9 mouse cellular contexts compared by ENCODE assay signal in the genomic region with DNA sequence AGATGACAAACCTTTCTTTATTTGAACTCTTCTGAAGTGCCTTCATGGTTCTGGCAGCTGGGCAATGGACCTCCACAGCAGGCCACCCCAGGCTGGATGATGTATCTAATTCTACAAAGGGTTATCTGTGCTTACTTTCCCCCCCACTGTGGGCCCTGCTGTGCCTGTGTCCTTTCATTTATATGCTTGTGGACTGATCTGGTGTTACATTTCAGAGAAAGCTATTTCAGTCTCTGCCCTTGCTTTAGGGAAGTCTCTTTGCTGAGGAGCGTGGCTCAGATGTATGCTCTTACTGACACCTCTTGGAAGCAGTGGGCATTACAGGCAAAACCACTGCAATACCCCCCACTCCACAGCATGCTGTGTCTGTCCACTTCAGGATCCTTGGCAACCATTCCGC. TPM values are rescaled to one million over a fixed set of nuclear protein-coding genes. Genes with fewer than 3 reads are reported as not detected.
DNase-seq lines count a peak whose midpoint lies in the region; ATAC-seq and TF ChIP-seq lines count a peak whose summit lies in the region.
"Had no signal": no experiment of that assay in that cellular context is flagged by ENCODE, and none has a peak within 500 bp of the region (broad histone marks: within the 10 kb centered on the region; RNA-seq: fewer than 3 reads in every experiment).

No protein-coding gene starts in this region.

- H3K4me2 ChIP-seq in kidney, embryonic 16.5 days (replicated peaks; ENCODE audit: low read depth, low read length): no peak overlapping the region
- H3K4me2 ChIP-seq in forebrain, postnatal 0 days (ENCODE audit: low read depth): no peak overlapping the region
- no peak overlapping the region for H3K4me2 ChIP-seq in hindbrain, postnatal 0 days (ENCODE audit: low read depth, low read length)
- no peak overlapping the region for H3K4me2 ChIP-seq in liver, embryonic 14.5 days (ENCODE audit: low read depth)

- TF ChIP-seq CTCF in kidney, adult 2 months (conservative IDR thresholded peaks at IDR 0.05; ENCODE audit: insufficient read depth, insufficient read length, low read depth, low read length): peak; percentile 74
- peak; percentile 56 for TF ChIP-seq CTCF in forebrain, postnatal 0 days (IDR thresholded peaks at IDR 0.05; ENCODE audit: low read depth)
- peak; percentile 51 for TF ChIP-seq CTCF in hindbrain, postnatal 0 days (IDR thresholded peaks at IDR 0.05; ENCODE audit: low read depth)
- TF ChIP-seq CTCF in liver, embryonic 14.5 days (IDR thresholded peaks at IDR 0.05; ENCODE audit: low read depth): peak; percentile 66

- no peaks in the 10 kb centered on the region for H3K9me3 ChIP-seq in kidney, embryonic 16.5 days (ENCODE audit: low read length)
- no peaks in the 10 kb centered on the region for H3K9me3 ChIP-seq in forebrain, postnatal 0 days (ENCODE audit: low read length)
- H3K9me3 ChIP-seq in hindbrain, postnatal 0 days (ENCODE audit: low read length): no peaks in the 10 kb centered on the region
- no peaks in the 10 kb centered on the region for H3K9me3 ChIP-seq in liver, embryonic 14.5 days (ENCODE audit: control insufficient read depth, low read length)

- no peak overlapping the region for H3K9ac ChIP-seq in kidney, embryonic 16.5 days (replicated peaks; ENCODE audit: low read length)
- H3K9ac ChIP-seq in forebrain, postnatal 0 days: no peak overlapping the region
- H3K9ac ChIP-seq in hindbrain, postnatal 0 days (replicated peaks; ENCODE audit: low read length): no peak overlapping the region
- no peak overlapping the region for H3K9ac ChIP-seq in liver, embryonic 14.5 days (replicated peaks)

- no peak overlapping the region for H3K4me3 ChIP-seq in kidney, adult 2 months (ENCODE audit: insufficient read depth, low read depth, low read length)
- no peak overlapping the region for H3K4me3 ChIP-seq in kidney, embryonic 16.5 days (ENCODE audit: low read length)
- no peak overlapping the region for H3K4me3 ChIP-seq in forebrain, postnatal 0 days (ENCODE audit: low read depth, low read length)
- no peak overlapping the region for H3K4me3 ChIP-seq in hindbrain, postnatal 0 days (ENCODE audit: low read length)
- no peak overlapping the region for H3K4me3 ChIP-seq in liver, embryonic 14.5 days (ENCODE audit: insufficient read depth in 1 of 2, low read depth in 2 of 2, low read length in 2 of 2)
- H3K4me3 ChIP-seq: erythroblast, embryonic 14.5 days had no signal

- TF ChIP-seq POLR2A in kidney, adult 2 months (IDR thresholded peaks at IDR 0.05; ENCODE audit: low read depth, low read length): no peak

- no peak for TF ChIP-seq EP300 in liver, embryonic 14.5 days (IDR thresholded peaks at IDR 0.05; ENCODE audit: low read depth)

- no peaks in the 10 kb centered on the region for H3K36me3 ChIP-seq in kidney, adult 2 months (ENCODE audit: control insufficient read depth, insufficient read depth, low read length)
- no peaks in the 10 kb centered on the region for H3K36me3 ChIP-seq in kidney, embryonic 16.5 days (ENCODE audit: insufficient read depth, low read length)
- no peaks in the 10 kb centered on the region for H3K36me3 ChIP-seq in forebrain, postnatal 0 days (ENCODE audit: insufficient read depth)
- no peaks in the 10 kb centered on the region for H3K36me3 ChIP-seq in hindbrain, postnatal 0 days (ENCODE audit: insufficient read depth, low read length)
- H3K36me3 ChIP-seq in liver, embryonic 14.5 days (replicated peaks; ENCODE audit: control insufficient read depth, insufficient read depth, low read depth): no peaks in the 10 kb centered on the region

- H3K27ac ChIP-seq in kidney, adult 2 months (ENCODE audit: insufficient read depth, low read depth, low read length): no peak overlapping the region
- H3K27ac ChIP-seq in kidney, embryonic 16.5 days (ENCODE audit: low read length): no peak overlapping the region
- H3K27ac ChIP-seq in forebrain, postnatal 0 days (ENCODE audit: low read depth, low read length): no peak overlapping the region
- H3K27ac ChIP-seq in hindbrain, postnatal 0 days: no peak overlapping the region
- H3K27ac ChIP-seq in liver, embryonic 14.5 days: no peak overlapping the region

- peak; percentile 35 for DNase-seq in kidney, adult 2 months
- DNase-seq in NIH3T3 (ENCODE audit: low read depth): peak; percentile 73
- peak; percentile 14 for DNase-seq in forebrain, postnatal 0 days
- DNase-seq in hindbrain, postnatal 0 days (ENCODE audit: low spot score): peak; percentile 51
- peak in 2 of 3 experiments; percentile 3 to 13 for DNase-seq in liver, embryonic 14.5 days (ENCODE audit: low read depth in 3 of 3, low spot score in 3 of 3)
- DNase-seq in right cerebral cortex, postnatal 4 days: peak; percentile 23
- DNase-seq in cerebellum, postnatal 4 days (ENCODE audit: low spot score in 2 of 2): no peak

- no peaks in the 10 kb centered on the region for H3K27me3 ChIP-seq in kidney, adult 2 months (replicated peaks; ENCODE audit: control insufficient read depth, insufficient read depth, low read length)
- no peaks in the 10 kb centered on the region for H3K27me3 ChIP-seq in kidney, embryonic 16.5 days (ENCODE audit: insufficient read depth, low read length)
- no peaks in the 10 kb centered on the region for H3K27me3 ChIP-seq in forebrain, postnatal 0 days (ENCODE audit: insufficient read depth, low read length)
- no peaks in the 10 kb centered on the region for H3K27me3 ChIP-seq in hindbrain, postnatal 0 days (ENCODE audit: insufficient read depth, low read length)
- H3K27me3 ChIP-seq in liver, embryonic 14.5 days (ENCODE audit: control insufficient read depth, insufficient read depth, low read length): no peaks in the 10 kb centered on the region

- ATAC-seq in kidney, embryonic 16.5 days (ENCODE audit: low FRiP score, low TSS enrichment): no peak
- peak; percentile 59 for ATAC-seq in forebrain, postnatal 0 days
- peak; percentile 80 for ATAC-seq in hindbrain, postnatal 0 days
- ATAC-seq in liver, embryonic 14.5 days (ENCODE audit: insufficient read depth): peak; percentile 48; the same call in 1 of the 2 replicates

- 56% methylated on average over 2 of the region's 2 CpGs for WGBS in kidney, adult 2 months
- WGBS in kidney, embryonic 16.5 days: 56% methylated on average over 2 of the region's 2 CpGs
- 47% methylated on average over 2 of the region's 2 CpGs for WGBS in forebrain, postnatal 0 days
- WGBS in hindbrain, postnatal 0 days: 26% methylated on average over 2 of the region's 2 CpGs
- whole genome bisulfite sequencing in liver, embryonic 14.5 days (ENCODE audit: insufficient replicate concordance): 23% methylated on average over 2 of the region's 2 CpGs

- H3K4me1 ChIP-seq in kidney, adult 2 months (ENCODE audit: control insufficient read depth, insufficient read depth, low read length): no peaks in the 10 kb centered on the region
- H3K4me1 ChIP-seq in kidney, embryonic 16.5 days (ENCODE audit: insufficient read depth, low read length): no peaks in the 10 kb centered on the region
- H3K4me1 ChIP-seq in forebrain, postnatal 0 days (ENCODE audit: insufficient read depth): 0 out of 2 replicates have a peak, but pooled peaks cover 4% of the 10 kb centered on the region
- H3K4me1 ChIP-seq in hindbrain, postnatal 0 days (ENCODE audit: insufficient read depth, low read length): no peaks in the 10 kb centered on the region
- no peaks in the 10 kb centered on the region for H3K4me1 ChIP-seq in liver, embryonic 14.5 days (replicated peaks; ENCODE audit: control insufficient read depth in 2 of 2, insufficient read depth in 2 of 2, low read length in 1 of 2)

RNA-seq across cellular contexts. Expression of a gene that starts 44.9 kb away (rescaled TPM):
- polyA plus RNA-seq in kidney, adult 2 months (2012; rRNA removed): 26.4 and 35.9 TPM in 2 replicates
- 231 and 245 TPM in 2 replicates for polyA plus RNA-seq in kidney, embryonic 16.5 days (2015; fragmentation: Nextera tagmentation; extraction: Ambion mirVana)
- total RNA-seq in forebrain, postnatal 0 days (2014; rRNA removed): 49.2 and 66.6 TPM in 2 replicates
- polyA plus RNA-seq in forebrain, postnatal 0 days (2015; fragmentation: Nextera tagmentation; extraction: Ambion mirVana): 46.7 and 60.7 TPM in 2 replicates
- total RNA-seq in hindbrain, postnatal 0 days (2014; rRNA removed): 56.2 and 61.0 TPM in 2 replicates
- 64.6 and 68.4 TPM in 2 replicates for polyA plus RNA-seq in hindbrain, postnatal 0 days (2015; fragmentation: Nextera tagmentation; extraction: Ambion mirVana)
- 23.9 and 32.5 TPM in 2 replicates for polyA plus RNA-seq in liver, embryonic 14.5 days (2012; rRNA removed)
- polyA plus RNA-seq in liver, embryonic 14.5 days (2014; fragmentation: Nextera tagmentation; extraction: Ambion mirVana): 94.5 and 118 TPM in 2 replicates

RNA-seq across cellular contexts. Expression of a gene that starts 45.1 kb away (rescaled TPM):
- polyA plus RNA-seq in kidney, adult 2 months (2012; rRNA removed): 4.9 and 5.2 TPM in 2 replicates
- polyA plus RNA-seq in kidney, embryonic 16.5 days (2015; fragmentation: Nextera tagmentation; extraction: Ambion mirVana): 15.5 and 20.6 TPM in 2 replicates
- total RNA-seq in forebrain, postnatal 0 days (2014; rRNA removed): 9.9 and 11.8 TPM in 2 replicates
- polyA plus RNA-seq in forebrain, postnatal 0 days (2015; fragmentation: Nextera tagmentation; extraction: Ambion mirVana): 18.4 and 19.2 TPM in 2 replicates
- 5.9 and 6.1 TPM in 2 replicates for total RNA-seq in hindbrain, postnatal 0 days (2014; rRNA removed)
- 17.2 and 17.9 TPM in 2 replicates for polyA plus RNA-seq in hindbrain, postnatal 0 days (2015; fragmentation: Nextera tagmentation; extraction: Ambion mirVana)
- polyA plus RNA-seq in liver, embryonic 14.5 days (2012; rRNA removed): 4.2 TPM in 2 replicates
- 4.0 and 5.2 TPM in 2 replicates for polyA plus RNA-seq in liver, embryonic 14.5 days (2014; fragmentation: Nextera tagmentation; extraction: Ambion mirVana)

Comparison
In these comparisons a context has a peak if more than half of its experiments do, and no peak if none do; other contexts are left out.
1. DNase-seq: peak in kidney, adult 2 months (single experiment), NIH3T3 (single experiment), forebrain, postnatal 0 days (single experiment), hindbrain, postnatal 0 days (single experiment), liver, embryonic 14.5 days (2 of 3) and right cerebral cortex, postnatal 4 days (single experiment); none in cerebellum, postnatal 4 days (0 of 2).
2. Peak in every context shown above with its lines, with median percentiles within 50 percentile points of each other: CTCF ChIP-seq.